Mouse (Mus musculus) urinary bladder, adult 18-20 months (tissue): ENCODE measurements at regions not wholly inside any gene's neighbourhood (a gene's known extent, or its start where the extent isn't known, plus 50 kb on each side); places are given as distances from the start of the nearest gene placed in this dataset.

Experiments used
- DNase-seq, 2 experiments: peaks; one replicate each; pipeline ENCODE4 v3.0.0; 2022; ENCODE audit warnings: low spot score in 2 of 2, mixed read lengths in 2 of 2

- DNase-seq, result no peak
Observed at GRCm38 (mm10) chr6:127252000-127252721, 100.2 kb upstream of the Ccnd2 start.

- no peak for DNase-seq
Observed at GRCm38 (mm10) chr6:127253935-127254334, 101.9 kb upstream of the Ccnd2 start.

GRCm38 (mm10) chr6:127263903-127264680 is 112.1 kb upstream of the Ccnd2 start:
- no peak for DNase-seq

- no peak for DNase-seq
Observed at GRCm38 (mm10) chr6:127265063-127265775, 113.2 kb upstream of the Ccnd2 start.

GRCm38 (mm10) chr6:127265901-127266812 is 114.2 kb upstream of the Ccnd2 start:
- DNase-seq, result peak; percentile 23 to 34

GRCm38 (mm10) chr6:127266813-127267165 is 114.8 kb upstream of the Ccnd2 start:
- no peak for DNase-seq

GRCm38 (mm10) chr6:127269021-127269420 is 117.0 kb upstream of the Ccnd2 start:
- no peak for DNase-seq

GRCm38 (mm10) chr6:127269525-127270044 is 117.6 kb upstream of the Ccnd2 start:
- DNase-seq, result no peak

GRCm38 (mm10) chr6:127270774-127271173 is 118.8 kb upstream of the Ccnd2 start:
- no peak for DNase-seq

GRCm38 (mm10) chr6:127271418-127271817 is 119.4 kb upstream of the Ccnd2 start:
- no peak for DNase-seq

- no peak for DNase-seq
Observed at GRCm38 (mm10) chr6:127272630-127273029, 120.6 kb upstream of the Ccnd2 start.

GRCm38 (mm10) chr6:127274732-127275429 is 122.9 kb upstream of the Ccnd2 start:
- no peak for DNase-seq

- DNase-seq, result no peak
Observed at GRCm38 (mm10) chr6:127275430-127275784, 123.4 kb upstream of the Ccnd2 start.

GRCm38 (mm10) chr6:127276362-127276761 is 124.4 kb upstream of the Ccnd2 start:
- DNase-seq, result no peak

- DNase-seq, result no peak
Observed at GRCm38 (mm10) chr6:127278402-127278801, 126.4 kb upstream of the Ccnd2 start.

- DNase-seq, result no peak
Observed at GRCm38 (mm10) chr6:127284226-127284625, 132.2 kb upstream of the Ccnd2 start.

- no peak for DNase-seq
Observed at GRCm38 (mm10) chr6:127286681-127287476, 134.9 kb upstream of the Ccnd2 start.

GRCm38 (mm10) chr6:127288946-127289345 is 137.0 kb upstream of the Ccnd2 start:
- no peak for DNase-seq

- DNase-seq, result no peak
Observed at GRCm38 (mm10) chr6:127291937-127292336, 139.9 kb upstream of the Ccnd2 start.

- no peak for DNase-seq
Observed at GRCm38 (mm10) chr6:127293829-127294228, 141.8 kb upstream of the Ccnd2 start.
